Mouse (Mus musculus) hindbrain, embryonic 14.5 days (tissue): ENCODE results near the gene Gid8. TPM values are rescaled to one million over a fixed set of nuclear protein-coding genes. Genes with fewer than 3 reads are reported as not detected.

Source experiments
- ATAC-seq: fragments of 200-750 bp; cut with Nextera tagmentation; 2 replicates; pipeline ENCODE4 v1.8.0; 2017; ENCODE audit warnings: moderate number of reproducible peaks, mild to moderate bottlenecking, moderate TSS enrichment, moderate library complexity; ENCODE audit not compliant: low FRiP score
- DNase-seq: peaks from one replicate; pipeline ENCODE4 v3.0.0-alpha.2; 2015; ENCODE audit warnings: low spot score
- H3K27ac ChIP-seq: fragments of 300-500 bp; sonication (generic); 2 replicates; pipeline ENCODE4 v1.5.1; 2014; ENCODE audit warnings: mild to moderate bottlenecking, moderate library complexity
- H3K27me3 ChIP-seq: fragments of 300-500 bp; sonication (generic); 2 replicates; pipeline ENCODE4 v1.6.1; 2014; ENCODE audit warnings: mild to moderate bottlenecking, low read length, mixed read lengths; ENCODE audit not compliant: control insufficient read depth, insufficient read depth
- H3K36me3 ChIP-seq: fragments of 300-500 bp; sonication (generic); replicated peaks from 2 replicates; pipeline ENCODE4 v1.6.1; 2014; ENCODE audit not compliant: control insufficient read depth, insufficient read depth
- H3K4me1 ChIP-seq: fragments of 300-500 bp; sonication (generic); replicated peaks from 2 replicates; pipeline ENCODE4 v1.6.1; 2014; ENCODE audit warnings: antibody characterized with exemption, low read length, mixed read lengths; ENCODE audit not compliant: control insufficient read depth, insufficient read depth
- H3K4me2 ChIP-seq: fragments of 300-500 bp; sonication (generic); replicated peaks from 2 replicates; pipeline ENCODE4 v1.6.1; 2014; ENCODE audit warnings: mild to moderate bottlenecking, moderate library complexity
- H3K4me3 ChIP-seq: fragments of 300-500 bp; sonication (generic); replicated peaks from 2 replicates; pipeline ENCODE4 v1.5.1; 2014; ENCODE audit warnings: mild to moderate bottlenecking, low read length
- H3K9ac ChIP-seq: fragments of 300-500 bp; sonication (generic); 2 replicates; pipeline ENCODE4 v1.6.1; 2014
- H3K9me3 ChIP-seq: fragments of 300-500 bp; sonication (generic); 2 replicates; pipeline ENCODE4 v1.6.1; 2016; ENCODE audit warnings: low read length; ENCODE audit not compliant: control insufficient read depth
- WGBS: fragments of 180-500 bp; shearing (Covaris S2); extraction: QIAGEN DNeasy Blood & Tissue Kit; methylation state at CpG from one replicate; pipeline ENCODE4 v1.1.7; 2014; 5-methylcytosine and 5-hydroxymethylcytosine counted together
- polyA plus RNA-seq: library from polyadenylated mRNA; unstranded; fragments of >200 nt; fragmentation: Nextera tagmentation; extraction: Ambion mirVana; gene quantifications from 2 replicates; pipeline ENCODE4 v1.2.1, GENCODE M21; 2014

Gid8 gene
- polyA plus RNA-seq, 1 experiment from 2014 or later: 56.3 TPM

DNA sequence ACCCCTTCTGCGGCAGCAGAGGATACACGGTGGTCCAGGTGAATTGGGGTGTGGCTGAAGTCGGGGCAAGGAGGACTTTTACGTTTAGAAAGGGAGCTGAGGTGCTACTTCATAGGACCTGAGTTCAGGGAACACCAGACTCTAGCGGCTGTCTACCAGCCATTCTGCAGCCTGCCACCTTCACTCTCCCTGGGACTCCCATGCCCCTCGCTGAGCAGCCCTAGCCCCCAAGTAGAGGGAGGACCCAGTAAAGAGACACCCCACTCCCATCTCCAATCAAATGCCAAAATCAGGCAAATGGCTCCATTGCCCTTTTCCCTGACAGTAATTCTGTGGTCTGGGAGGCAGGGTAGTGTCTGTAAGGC lies 15.5 kb downstream of the Gid8 start:
- H3K4me1 ChIP-seq: no peaks in the 10 kb centered on the region
- H3K27ac ChIP-seq: no peak overlapping the region
- DNase-seq (no peak), ATAC-seq (no peak)
- no peaks in the 10 kb centered on the region for H3K9me3 ChIP-seq
- WGBS: 6% methylated on average over 6 of the region's 6 CpGs
- H3K4me2 ChIP-seq: no peak overlapping the region
- no peaks in the 10 kb centered on the region for H3K27me3 ChIP-seq
- peaks cover 38% of the 10 kb centered on the region for H3K36me3 ChIP-seq
- H3K9ac ChIP-seq: no peak overlapping the region
- no peak overlapping the region for H3K4me3 ChIP-seq

DNA sequence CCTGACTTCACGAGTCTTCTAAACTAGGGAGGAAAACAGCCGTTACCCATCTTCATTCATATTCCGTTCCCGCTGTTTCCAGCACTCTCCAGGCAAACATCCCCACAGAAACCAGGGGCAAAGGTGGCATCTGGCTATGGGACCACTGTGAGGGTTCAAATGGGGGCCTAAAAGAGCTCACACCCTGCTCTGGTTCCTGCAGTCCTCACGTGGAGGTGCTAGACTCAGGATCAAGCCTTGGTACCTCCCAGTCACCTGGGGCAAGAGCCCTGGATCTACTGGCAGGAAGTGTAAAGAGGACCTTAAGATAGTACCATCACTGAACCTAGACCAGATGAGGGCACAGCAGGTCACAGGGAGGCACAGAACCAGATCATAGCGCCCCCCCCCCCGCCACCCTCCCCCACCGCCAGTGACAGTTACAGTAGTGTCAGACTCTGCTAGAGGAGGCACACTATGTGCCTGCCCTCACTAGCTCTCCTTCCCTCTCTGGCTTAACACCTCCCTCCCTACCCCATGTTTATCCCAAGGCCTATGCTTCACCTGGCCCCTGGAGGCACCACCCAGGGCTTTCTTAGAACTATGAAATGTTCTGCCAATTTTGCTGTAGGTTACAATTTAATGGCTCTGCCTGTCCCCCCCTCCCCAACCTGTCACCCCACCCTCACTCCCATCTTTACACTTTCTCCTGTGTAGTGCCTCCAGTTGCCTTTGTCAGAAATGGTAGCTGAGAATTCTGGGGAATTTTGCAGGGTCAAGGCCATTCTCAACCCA lies 16.1 kb downstream of the Gid8 start:
- ATAC-seq: no peak
- Histone ChIP-seq H3K4me3 (no peak overlapping the region), H3K27me3 (no peaks in the 10 kb centered on the region), H3K27ac (no peak overlapping the region), H3K9ac (no peak overlapping the region), H3K9me3 (no peaks in the 10 kb centered on the region), H3K4me1 (no peaks in the 10 kb centered on the region), H3K36me3 (peaks cover 31% of the 10 kb centered on the region), H3K4me2 (no peak overlapping the region)
- no peak for DNase-seq
- WGBS: 41% methylated on average over 7 of the region's 8 CpGs

DNA sequence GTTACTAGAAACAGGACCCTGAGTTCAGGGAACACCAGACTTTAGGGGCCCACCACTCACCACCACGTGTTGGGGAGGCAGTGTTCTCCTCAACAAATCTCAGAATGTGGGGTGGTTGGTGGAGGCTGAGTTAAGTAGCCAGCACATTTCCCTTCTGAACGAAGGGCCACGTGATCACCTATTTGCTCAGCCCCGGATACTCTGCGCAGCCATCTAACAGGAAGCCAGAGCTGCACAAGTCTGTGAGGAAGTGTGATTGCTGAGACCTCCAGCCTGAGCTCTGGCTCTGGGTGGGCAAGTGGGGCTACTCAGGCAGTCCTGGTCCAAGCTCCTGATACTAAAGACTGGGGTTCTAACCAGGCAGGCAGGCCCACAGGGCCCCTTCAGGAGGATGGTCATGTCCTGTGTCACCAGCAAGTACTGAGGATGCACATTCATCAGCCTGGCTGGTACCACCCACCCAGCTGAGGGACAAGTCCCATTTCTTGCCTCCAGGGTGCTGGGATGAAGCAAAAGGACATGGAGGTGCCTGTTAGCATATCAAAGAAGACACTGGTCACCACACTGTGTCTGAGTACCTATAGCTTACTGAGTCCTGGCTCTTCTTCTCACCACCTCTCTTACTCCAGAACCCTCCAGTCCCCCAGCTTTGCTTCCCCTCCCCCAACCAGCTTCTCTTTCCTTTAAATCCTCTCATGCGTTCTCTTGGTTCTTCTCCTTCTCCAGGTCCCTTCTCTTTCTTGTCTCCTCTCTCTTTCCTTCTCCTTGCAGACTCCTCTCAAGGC lies 16.9 kb downstream of the Gid8 start:
- no peaks in the 10 kb centered on the region for H3K4me1 ChIP-seq
- H3K36me3 ChIP-seq: peaks cover 23% of the 10 kb centered on the region
- no peak for ATAC-seq
- no peak for DNase-seq
- H3K9ac ChIP-seq: no peak overlapping the region
- no peaks in the 10 kb centered on the region for H3K27me3 ChIP-seq
- no peaks in the 10 kb centered on the region for H3K9me3 ChIP-seq
- no peak overlapping the region for H3K27ac ChIP-seq
- no peak overlapping the region for H3K4me2 ChIP-seq
- no peak overlapping the region for H3K4me3 ChIP-seq
- WGBS: 77% methylated on average over 6 of the region's 6 CpGs

DNA sequence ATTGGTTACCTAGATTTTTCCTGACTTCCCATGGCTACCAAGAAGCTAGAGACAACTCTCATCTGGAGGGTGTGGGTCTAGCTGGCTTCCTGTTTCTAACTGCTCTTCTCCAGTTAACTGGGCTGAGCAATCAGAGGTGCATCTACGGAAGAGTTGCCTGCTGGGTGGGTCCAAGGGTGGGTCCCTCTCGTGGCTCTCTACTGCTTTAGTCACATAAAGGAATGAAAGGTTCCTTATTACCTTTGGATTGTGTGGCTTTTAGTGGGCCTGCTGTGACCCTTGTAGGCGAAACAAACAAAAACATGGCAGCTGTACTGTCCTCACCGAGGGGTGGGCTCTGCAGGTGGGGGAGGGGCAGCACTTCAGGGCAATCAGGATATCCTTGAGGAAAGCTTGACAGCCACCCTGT lies 17.7 kb downstream of the Gid8 start:
- H3K9ac ChIP-seq: no peak overlapping the region
- no peak overlapping the region for H3K4me3 ChIP-seq
- H3K4me1 ChIP-seq: no peaks in the 10 kb centered on the region
- H3K36me3 ChIP-seq: peaks cover 16% of the 10 kb centered on the region
- H3K27me3 ChIP-seq: no peaks in the 10 kb centered on the region
- ATAC-seq: no peak
- DNase-seq: no peak
- 60% methylated on average over 4 of the region's 4 CpGs for WGBS
- no peak overlapping the region for H3K27ac ChIP-seq
- H3K4me2 ChIP-seq: no peak overlapping the region
- no peaks in the 10 kb centered on the region for H3K9me3 ChIP-seq

DNA sequence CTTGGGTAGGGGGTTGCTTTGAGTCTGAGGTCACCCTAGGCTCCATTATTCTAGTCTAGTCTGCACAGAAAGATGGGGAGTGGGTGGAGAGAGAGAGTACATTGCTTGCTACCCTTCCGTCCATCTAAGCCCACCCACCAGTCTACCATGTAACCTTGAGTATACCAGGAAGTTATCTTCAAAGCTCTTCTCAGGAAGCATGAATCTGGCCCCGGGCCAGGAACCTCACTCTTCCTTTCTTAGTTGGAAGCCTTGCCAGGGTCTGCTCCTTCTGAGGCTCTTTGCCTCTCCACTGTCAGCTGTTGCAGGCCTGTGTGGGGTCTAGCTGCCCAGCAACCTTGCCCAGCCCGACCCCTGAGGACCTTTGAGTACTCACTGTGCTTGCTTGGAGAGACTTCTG lies 21.1 kb downstream of the Gid8 start:
- Histone ChIP-seq H3K4me1 (no peaks in the 10 kb centered on the region), H3K4me3 (no peak overlapping the region), H3K27ac (no peak overlapping the region), H3K9ac (no peak overlapping the region), H3K9me3 (no peaks in the 10 kb centered on the region), H3K4me2 (no peak overlapping the region), H3K27me3 (no peaks in the 10 kb centered on the region), H3K36me3 (no peaks in the 10 kb centered on the region)
- 71% methylated on average over 3 of the region's 3 CpGs for WGBS
- DNase-seq (no peak), ATAC-seq (no peak)

DNA sequence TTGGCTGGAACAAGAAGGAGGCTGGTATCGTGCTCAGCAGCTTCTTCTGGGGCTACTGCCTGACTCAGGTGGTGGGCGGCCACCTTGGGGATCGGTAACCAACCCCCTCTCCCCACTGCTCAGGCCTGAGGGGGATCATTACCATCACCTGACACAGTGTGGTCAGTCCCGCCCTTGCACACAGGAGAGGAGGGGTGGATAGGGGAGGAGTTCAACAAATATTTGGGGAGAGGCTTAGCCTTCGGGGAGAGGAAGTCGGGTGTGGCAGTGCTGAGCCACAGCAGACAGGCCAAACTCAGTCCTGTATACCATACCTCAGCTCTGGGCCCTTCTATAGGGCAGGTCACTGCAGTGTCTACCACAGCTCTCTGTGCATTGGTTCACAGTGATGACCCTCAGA lies 22.1 kb downstream of the Gid8 start:
- WGBS: 80% methylated on average over 6 of the region's 6 CpGs
- Histone ChIP-seq H3K4me1 (no peaks in the 10 kb centered on the region), H3K27ac (no peak overlapping the region), H3K9me3 (no peaks in the 10 kb centered on the region), H3K4me3 (no peak overlapping the region), H3K27me3 (no peaks in the 10 kb centered on the region), H3K4me2 (no peak overlapping the region), H3K36me3 (no peaks in the 10 kb centered on the region), H3K9ac (no peak overlapping the region)
- no peak for ATAC-seq
- DNase-seq: no peak

DNA sequence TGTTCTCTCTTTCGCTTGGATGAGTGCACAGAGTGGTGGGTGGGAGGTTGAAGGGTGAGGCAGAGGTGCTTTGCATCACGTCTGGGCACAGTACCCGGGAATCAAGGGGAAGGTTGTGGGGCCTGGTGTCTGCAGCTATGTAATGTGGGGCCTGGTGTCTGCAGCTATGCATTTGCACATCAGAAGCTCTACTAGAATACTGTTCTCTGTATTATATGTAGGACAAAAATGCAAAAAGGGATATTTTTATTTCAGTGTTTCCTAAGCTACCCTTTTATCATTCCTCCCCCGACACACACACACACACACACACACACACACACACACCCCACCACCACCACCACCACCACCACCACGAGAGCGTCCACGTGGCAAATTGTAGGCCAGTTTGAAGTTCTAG lies 25.3 kb downstream of the Gid8 start:
- H3K4me1 ChIP-seq: no peaks in the 10 kb centered on the region
- no peak overlapping the region for H3K9ac ChIP-seq
- no peaks in the 10 kb centered on the region for H3K36me3 ChIP-seq
- no peaks in the 10 kb centered on the region for H3K27me3 ChIP-seq
- no peaks in the 10 kb centered on the region for H3K9me3 ChIP-seq
- H3K4me2 ChIP-seq: no peak overlapping the region
- no peak overlapping the region for H3K4me3 ChIP-seq
- H3K27ac ChIP-seq: no peak overlapping the region
- WGBS: 81% methylated on average over 7 of the region's 7 CpGs
- no peak for DNase-seq
- ATAC-seq: no peak

DNA sequence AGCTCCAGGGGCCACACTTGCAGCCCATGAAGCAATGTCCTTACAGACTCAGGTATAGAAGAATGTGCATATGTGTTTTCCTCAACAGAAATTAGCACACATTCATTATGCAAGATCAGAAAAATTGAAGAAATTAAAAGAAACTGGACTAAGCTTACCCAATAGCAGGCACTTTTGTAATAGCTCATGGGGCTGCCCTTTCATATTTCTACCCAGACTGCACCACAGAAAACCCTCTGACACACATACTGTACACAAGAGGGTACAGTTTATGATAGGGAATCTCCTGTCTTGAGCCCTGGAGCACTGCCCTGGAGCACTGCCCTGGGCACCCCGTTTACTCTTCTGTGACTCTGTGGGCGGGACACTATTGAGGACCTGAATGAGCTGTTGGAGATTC lies 28.1 kb downstream of the Gid8 start:
- WGBS: 82% methylated on average over 2 of the region's 2 CpGs
- H3K4me2 ChIP-seq: no peak overlapping the region
- H3K4me1 ChIP-seq: no peaks in the 10 kb centered on the region
- no peak overlapping the region for H3K27ac ChIP-seq
- no peaks in the 10 kb centered on the region for H3K9me3 ChIP-seq
- no peak overlapping the region for H3K4me3 ChIP-seq
- H3K36me3 ChIP-seq: no peaks in the 10 kb centered on the region
- no peaks in the 10 kb centered on the region for H3K27me3 ChIP-seq
- DNase-seq (no peak), ATAC-seq (no peak)
- H3K9ac ChIP-seq: no peak overlapping the region

DNA sequence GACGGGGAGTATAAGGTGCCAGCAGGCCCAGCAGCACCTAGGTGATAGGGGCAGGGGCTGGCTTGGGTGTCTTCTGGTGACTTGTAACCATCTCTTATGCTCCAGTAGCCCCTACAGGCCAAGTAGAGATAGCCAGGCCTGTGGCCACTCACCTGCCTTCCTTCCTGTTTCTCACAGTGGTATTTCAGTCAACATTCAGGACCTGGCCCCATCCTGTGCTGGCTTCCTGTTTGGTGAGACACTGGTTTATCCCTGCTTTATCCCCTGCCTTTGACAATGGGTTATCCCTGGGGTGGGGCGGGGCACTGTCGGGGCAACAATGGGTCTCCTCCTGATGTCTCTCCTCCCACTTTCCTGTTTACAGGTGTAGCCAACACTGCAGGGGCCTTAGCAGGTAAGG lies 30.4 kb downstream of the Gid8 start:
- ATAC-seq (no peak), DNase-seq (no peak)
- Histone ChIP-seq H3K36me3 (no peaks in the 10 kb centered on the region), H3K9me3 (no peaks in the 10 kb centered on the region), H3K4me2 (no peak overlapping the region), H3K27me3 (no peaks in the 10 kb centered on the region), H3K4me3 (no peak overlapping the region), H3K4me1 (no peaks in the 10 kb centered on the region), H3K9ac (no peak overlapping the region), H3K27ac (no peak overlapping the region)
- 40% methylated on average over 3 of the region's 3 CpGs for whole genome bisulfite sequencing
